Mouse (Mus musculus) adrenal gland, postnatal 4 days (tissue): ENCODE measurements at regions not wholly inside any gene's neighbourhood (a gene's known extent, or its start where the extent isn't known, plus 50 kb on each side); places are given as distances from the start of the nearest gene placed in this dataset.

Experiments
- DNase-seq, 2 experiments: peaks; one replicate each; pipeline ENCODE4 v3.0.0; 2021 to 2022; ENCODE audit warnings: low spot score in 2 of 2, mixed read lengths in 2 of 2

GRCm38 (mm10) chr8:79518966-79519365 is 119.6 kb upstream of the Smad1 start:
- DNase-seq, result no peak

- DNase-seq, result no peak
Observed at GRCm38 (mm10) chr8:79515282-79515783, 116.0 kb upstream of the Smad1 start.

- DNase-seq, result no peak
Observed at GRCm38 (mm10) chr8:79514655-79515278, 115.4 kb upstream of the Smad1 start.

GRCm38 (mm10) chr8:79508597-79508996 is 109.3 kb upstream of the Smad1 start:
- DNase-seq, result no peak

- no peak for DNase-seq
Observed at GRCm38 (mm10) chr8:79505381-79505780, 106.1 kb upstream of the Smad1 start.

GRCm38 (mm10) chr8:79503906-79504305 is 104.6 kb upstream of the Smad1 start:
- no peak for DNase-seq

GRCm38 (mm10) chr8:79502062-79502461 is 102.7 kb upstream of the Smad1 start:
- DNase-seq, result no peak

GRCm38 (mm10) chr8:79501238-79501637 is 101.9 kb upstream of the Smad1 start:
- DNase-seq, result no peak

- no peak for DNase-seq
Observed at GRCm38 (mm10) chr8:79499258-79499657, 99.9 kb upstream of the Smad1 start.

GRCm38 (mm10) chr8:79498611-79499010 is 99.3 kb upstream of the Smad1 start:
- DNase-seq, result peak in 1 of 2 experiments; percentile 15

- DNase-seq, result no peak
Observed at GRCm38 (mm10) chr8:79491156-79491698, 91.9 kb upstream of the Smad1 start.

GRCm38 (mm10) chr8:79490739-79491138 is 91.4 kb upstream of the Smad1 start:
- DNase-seq, result no peak

GRCm38 (mm10) chr8:79488861-79489260 is 89.5 kb upstream of the Smad1 start:
- no peak for DNase-seq

- no peak for DNase-seq
Observed at GRCm38 (mm10) chr8:79487597-79487996, 88.3 kb upstream of the Smad1 start.

- no peak for DNase-seq
Observed at GRCm38 (mm10) chr8:79479326-79479725, 80.0 kb upstream of the Smad1 start.

GRCm38 (mm10) chr8:79476012-79476411 is 76.7 kb upstream of the Smad1 start:
- DNase-seq, result no peak

GRCm38 (mm10) chr8:79474679-79475078 is 75.4 kb upstream of the Smad1 start:
- DNase-seq, result no peak

- DNase-seq, result no peak
Observed at GRCm38 (mm10) chr8:79452101-79452500, 52.8 kb upstream of the Smad1 start.

GRCm38 (mm10) chr8:79449453-79449852 is 50.1 kb upstream of the Smad1 start:
- DNase-seq, result no peak
